Mouse (Mus musculus): ENCODE results near the gene Zbtb3.
"Not testable (repeated sequence)": the region's sequence is repeated elsewhere in the genome, so short reads cannot be mapped to it uniquely, and the experiment has no call there.

Gene Zbtb3

DNA sequence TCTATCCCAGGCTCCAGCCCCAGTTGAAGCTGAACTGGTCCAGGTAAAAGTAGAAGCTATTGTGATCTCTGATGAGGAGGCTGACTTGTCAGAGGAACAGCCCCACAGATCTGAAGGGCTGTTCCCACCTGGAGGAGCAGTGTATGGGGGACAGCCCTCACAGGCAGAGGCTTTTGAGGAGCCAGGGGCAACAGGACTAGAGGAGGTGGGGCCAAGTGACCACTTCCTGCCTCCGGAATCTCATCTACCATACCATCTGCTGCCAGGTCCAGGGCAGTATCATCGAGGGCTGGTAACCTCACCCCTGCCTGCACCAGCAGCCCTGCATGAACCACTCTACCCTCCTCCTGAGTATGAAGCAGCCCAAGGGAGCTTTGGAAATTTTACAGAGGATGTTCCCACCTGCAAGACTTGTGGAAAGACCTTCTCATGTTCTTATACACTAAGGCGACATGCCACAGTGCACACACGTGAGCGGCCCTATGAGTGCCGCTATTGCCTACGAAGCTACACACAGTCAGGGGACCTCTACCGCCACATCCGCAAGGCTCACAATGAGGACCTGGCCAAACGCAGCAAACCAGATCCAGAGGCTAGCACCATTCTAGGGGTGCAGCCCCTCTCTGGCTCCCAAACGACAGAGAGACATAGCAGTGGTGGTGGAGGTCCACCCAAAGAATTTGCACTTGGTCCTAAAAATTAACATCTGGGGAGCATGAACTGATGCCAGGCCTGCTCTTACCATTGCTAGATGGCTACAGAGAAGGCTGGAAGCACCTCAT is 1.7 kb downstream of the Zbtb3 start:
- DNase-seq (ENCODE audit: low read depth), result no peak

DNA sequence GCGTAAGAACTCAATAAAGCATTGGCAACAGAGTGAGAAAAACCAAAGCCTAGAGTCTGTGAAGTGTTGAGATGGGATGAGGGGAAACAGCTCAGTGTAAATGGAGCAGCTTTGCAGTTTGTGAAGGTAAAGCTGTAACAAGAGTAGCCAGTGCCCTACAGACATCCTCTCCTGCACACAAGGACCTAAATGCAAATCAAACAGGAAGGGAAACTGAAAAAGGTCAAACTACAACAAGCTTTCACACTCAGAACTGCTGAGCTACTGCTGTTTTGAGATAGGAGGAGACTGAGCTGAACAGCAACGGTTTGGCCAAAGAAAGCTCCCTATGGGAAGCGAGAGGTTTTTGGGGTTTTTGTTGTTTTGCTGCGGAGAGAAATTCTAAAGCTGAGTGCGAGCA is 4.5 kb downstream of the Zbtb3 start:
- DNase-seq (ENCODE audit: low read depth), result no peak

DNA sequence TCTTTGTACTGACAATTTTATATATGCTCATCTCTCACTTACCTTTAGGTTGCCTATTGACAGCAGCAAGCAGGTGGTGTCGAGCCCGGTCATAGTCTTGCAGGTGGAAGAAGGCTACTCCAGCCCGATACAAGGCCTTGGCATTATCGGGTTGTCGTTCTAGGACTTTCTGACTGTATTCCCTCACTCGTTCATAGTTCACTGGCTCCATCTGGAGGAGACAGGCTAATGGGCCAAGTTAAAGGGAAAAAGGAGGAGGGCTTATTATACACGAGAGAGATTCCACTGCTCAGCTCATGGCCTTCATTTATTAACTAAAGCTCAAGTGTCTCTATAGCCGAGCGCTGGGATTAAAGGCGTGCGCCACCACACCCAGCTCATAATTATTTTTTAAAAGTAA is 13.5 kb downstream of the Zbtb3 start:
- DNase-seq (ENCODE audit: low read depth), result no peak

DNA sequence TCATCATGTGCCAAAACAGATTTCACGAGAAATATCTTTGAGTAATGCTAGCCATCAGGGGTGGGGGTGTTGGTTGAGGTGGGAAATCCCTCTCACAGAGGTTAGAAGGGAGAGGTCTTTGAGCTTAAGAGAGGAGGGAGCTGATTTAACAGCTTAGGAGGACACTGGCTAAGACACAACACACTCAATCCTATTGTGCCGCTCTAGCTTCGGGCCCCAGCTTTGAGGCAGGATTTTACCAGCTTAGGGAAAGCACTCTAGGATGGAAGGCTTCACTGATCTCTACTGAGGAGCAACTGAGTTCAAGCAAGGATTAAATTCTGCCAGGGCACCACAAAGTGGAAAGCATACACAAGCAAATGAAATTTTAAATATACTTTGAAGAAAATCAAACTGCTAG is 14.6 kb downstream of the Zbtb3 start:
- no peak for DNase-seq (ENCODE audit: low read depth)

DNA sequence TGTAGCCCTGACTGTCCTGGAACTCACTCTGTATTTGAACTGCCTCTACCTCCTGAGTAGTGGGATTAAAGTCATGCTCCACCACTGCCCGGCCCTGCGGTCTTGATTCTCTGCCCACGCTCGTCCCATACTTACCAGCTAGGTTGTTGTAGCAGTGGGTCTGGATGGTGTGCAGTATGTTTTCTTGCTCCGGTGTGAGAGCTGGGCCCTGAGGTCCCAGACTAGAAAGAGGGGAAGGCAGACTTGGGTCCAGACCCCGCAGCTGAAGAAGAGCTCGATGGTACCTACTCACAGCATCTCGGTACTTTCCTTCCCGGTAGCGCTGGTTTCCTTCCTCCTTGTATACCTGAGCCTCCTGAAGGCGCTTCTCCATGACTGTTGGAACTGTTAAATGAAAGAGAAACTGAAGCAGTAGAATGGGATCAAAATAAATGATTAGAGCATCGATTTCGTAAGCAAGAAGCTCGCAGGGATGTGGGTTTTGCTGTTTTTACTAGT is 16.0 kb downstream of the Zbtb3 start:
- DNase-seq (ENCODE audit: low read depth), result no peak

DNA sequence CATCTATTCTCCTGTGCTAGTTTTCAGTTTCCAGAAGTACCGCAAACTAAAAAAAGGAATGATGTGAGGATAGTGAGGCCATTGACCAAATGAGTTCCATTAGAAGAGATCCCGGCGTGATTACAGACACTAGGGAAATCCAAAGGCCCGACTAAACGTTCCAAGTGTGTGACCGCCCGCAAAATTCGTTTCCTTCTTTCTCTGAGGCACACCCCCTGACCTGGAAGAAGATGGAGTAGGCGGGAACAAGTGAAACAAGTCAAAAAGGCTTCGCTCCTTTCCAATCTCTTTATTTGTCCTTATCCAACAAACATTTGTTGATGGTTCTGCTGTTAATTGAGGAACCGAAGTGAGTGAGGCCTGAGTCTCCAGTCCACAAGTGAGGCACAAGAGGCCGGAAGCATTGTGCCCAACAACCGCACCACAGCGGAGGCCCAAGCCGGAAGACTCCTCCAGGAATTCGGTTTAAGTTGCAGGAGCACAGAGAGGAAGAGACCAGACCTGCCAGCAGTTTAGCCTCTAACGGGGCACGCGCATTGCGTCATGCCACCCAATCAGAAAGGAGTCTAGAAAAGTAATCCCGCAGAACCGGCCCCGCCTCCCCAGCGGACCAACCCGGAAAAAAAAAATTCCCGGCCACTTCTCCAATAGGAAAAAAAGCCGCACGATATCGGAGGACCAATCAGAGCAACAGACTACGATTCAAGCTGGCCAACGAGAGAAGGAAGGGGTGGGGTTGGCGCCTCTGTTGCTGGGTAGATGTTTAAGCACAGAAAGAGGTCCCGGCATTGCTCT is 16.6 kb downstream of the Zbtb3 start, which contains the start of gene Ttc9c:
Gene Ttc9c, minus strand, starts transcription at position 533 of the 795 bp plus-strand sequence.
- DNase-seq (ENCODE audit: low read depth), result peak; percentile 96

DNA sequence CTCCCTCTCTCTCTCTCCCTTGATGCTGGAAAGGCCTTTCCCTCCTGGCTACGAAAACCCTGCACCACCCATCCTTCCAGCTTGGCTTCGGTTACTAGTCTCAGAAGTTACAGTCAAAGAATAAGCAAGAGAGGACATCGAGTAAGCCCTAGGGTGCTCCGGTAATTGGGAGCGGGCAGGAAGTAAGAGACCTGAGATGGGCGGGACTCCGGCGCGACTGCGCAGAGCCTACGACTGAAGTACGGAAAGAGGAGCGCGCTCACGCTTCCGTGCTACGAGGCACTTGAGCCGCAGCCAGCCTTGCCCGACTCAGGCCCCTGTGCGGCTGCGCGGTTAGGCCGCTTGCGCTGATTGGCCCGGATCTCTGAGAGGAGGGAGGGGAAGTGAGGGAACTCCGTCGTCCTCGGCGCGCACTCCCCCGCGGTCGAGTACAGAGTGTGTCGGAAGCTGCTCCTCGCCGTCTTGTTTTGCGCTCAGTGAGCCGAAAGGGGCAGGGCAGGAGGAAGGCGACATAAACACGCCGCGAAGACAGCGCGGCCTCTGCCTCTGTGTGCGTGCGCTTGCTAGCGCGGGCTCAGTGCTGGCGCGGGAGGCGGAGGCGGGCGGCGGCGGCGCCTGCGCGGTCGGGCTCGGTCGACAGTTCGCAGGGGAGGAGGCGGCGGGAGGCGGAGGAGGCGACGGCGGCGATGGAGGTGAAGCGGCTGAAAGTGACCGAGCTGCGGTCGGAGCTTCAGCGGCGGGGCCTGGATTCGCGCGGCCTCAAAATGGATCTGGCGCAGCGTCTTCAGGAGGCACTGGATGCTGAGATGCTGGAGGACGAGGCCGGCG is 17.5 kb downstream of the Zbtb3 start, which contains the start of gene Hnrnpul2:
Gene Hnrnpul2, plus strand, starts transcription at position 415 of the 828 bp plus-strand sequence.
- peak; percentile 96 for DNase-seq (ENCODE audit: low read depth)

DNA sequence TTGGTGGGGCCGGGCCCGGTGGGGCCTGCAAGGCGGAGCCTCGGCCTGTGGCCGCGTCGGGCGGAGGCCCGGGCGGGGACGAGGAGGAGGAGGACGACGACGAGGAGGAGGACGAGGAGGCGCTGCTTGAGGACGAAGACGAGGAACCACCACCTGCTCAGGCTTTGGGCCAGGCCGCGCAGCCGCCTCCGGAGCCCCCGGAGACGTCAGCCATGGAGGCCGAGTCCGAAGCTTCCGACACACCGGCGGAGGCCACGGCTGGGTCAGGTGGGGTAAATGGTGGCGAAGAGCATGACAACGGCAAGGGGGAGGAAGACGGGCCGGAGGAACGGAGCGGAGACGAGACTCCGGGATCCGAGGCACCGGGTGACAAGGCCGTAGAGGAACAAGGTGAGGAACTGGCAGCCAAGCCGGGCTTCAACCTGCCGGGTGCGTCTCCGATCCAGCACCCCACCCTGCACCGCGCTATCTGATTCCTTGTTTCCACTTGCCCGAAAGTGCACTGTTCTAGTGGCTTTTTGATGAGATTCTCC is 18.1 kb downstream of the Zbtb3 start:
- no peak for DNase-seq (ENCODE audit: low read depth)

DNA sequence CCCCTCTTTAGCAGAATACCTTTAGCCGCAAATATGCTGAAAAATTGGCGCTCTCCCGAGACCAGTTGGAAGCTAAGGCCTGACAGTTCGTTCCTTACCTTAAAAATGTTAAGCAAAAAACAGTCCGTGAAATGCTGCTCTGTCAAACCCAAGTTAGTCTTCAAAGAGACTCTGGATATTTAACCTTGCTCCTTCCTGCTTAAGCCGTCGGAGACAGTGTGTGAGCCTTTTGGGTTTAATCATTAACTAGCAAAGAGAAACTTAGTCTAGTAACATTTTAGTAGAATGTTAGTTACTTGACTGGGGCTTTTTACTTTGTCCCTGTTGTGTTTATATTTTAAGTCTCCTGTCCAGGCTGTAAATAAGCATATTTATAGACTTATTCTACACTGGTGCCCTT is 18.8 kb downstream of the Zbtb3 start:
- no peak for DNase-seq (ENCODE audit: low read depth)

DNA sequence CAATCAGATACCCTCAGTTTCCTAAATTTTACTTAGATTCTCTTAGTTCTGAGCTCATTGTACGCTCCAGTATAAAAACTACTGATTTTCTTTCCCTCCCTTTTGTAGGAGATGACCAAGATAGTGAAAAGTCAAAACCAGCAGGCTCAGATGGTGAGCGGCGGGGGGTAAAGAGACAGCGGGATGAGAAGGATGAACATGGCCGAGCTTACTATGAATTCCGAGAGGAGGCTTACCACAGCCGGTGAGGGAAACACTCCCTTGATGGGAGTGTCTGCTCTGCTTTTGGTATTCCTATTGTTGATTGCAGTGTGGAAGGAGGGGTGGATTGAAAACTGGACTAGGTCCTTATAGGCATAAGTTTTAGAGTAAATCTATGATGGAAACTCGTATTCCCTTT is 20.3 kb downstream of the Zbtb3 start:
- no peak for DNase-seq (ENCODE audit: low read depth)

DNA sequence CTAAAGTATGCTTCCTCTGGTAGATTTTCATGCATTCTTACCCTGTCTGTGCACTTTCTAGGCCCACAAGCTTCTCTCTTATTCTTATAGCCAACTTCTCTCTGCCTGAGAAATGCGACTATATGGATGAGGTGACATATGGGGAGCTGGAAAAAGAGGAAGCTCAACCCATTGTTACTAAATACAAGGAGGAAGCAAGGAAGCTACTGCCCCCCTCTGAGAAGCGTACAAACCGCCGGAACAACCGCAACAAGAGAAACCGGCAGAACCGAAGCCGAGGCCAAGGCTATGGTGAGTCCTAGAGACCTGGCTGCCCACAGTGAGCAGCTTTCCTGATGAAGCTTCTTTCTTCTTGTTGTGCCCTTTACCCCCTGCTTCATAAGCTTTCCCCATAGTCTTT is 27.3 kb downstream of the Zbtb3 start, which contains the start of gene AC129217.1:
Gene AC129217.1, plus strand, starts transcription at position 114 of the 400 bp plus-strand sequence.
- DNase-seq (ENCODE audit: low read depth), result no peak

DNA sequence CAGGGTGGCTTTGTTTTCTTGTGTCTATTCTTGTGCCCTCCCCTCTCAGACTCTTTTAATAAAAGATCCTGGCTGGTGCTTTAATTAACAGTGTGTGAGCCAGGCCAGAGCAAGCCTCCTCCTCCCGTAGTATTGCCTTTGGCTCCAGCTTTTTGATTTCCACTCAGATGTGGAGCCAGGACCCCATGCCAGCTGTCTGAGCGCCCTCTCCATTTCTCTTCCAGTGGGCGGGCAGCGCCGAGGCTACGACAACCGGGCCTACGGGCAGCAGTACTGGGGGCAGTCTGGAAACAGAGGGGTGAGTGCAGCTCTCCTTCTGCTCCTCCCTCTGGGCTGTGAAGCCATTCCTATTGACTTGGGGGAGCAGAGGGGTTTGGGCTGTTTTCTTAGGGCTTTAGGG is 28.3 kb downstream of the Zbtb3 start:
- no peak for DNase-seq (ENCODE audit: low read depth)

DNA sequence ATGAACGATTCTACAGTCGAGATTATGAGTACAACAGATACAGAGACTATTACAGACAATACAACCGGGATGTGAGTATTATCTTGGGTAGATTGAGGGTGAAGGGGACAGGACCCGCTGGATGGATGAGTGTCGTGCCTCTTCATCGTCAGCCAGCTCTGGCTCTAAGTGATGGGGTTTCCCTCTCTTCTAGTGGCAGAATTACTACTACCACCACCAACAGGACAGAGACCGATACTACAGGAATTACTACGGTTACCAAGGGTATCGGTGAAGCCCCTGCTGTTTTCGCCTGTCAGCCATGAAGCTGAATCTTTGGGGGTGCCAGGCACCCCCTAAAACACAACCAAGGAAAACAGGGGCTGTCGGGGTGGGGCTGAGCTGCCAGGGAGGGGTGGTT is 28.9 kb downstream of the Zbtb3 start:
- DNase-seq (ENCODE audit: low read depth), result no peak

DNA sequence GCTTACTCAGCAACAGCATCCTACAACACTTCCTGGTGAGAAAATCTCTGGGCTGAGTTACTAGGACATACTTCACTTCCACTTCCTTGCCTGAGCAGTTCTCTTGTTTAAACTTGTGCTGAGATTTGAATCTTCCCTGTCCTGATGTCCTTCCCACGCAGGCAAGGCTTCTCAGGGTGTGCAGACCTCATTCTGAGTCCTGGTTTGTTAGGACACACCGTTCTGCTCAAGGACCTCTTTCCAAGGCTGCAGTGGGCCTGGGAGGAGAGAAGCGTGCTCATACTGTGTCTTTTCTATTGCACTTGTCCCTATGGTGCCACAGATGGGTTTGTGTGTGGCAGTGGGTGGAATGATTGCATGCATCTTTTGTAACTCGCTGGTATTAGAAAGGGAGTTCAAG is 30.6 kb downstream of the Zbtb3 start:
- no peak for DNase-seq (ENCODE audit: low read depth)

DNA sequence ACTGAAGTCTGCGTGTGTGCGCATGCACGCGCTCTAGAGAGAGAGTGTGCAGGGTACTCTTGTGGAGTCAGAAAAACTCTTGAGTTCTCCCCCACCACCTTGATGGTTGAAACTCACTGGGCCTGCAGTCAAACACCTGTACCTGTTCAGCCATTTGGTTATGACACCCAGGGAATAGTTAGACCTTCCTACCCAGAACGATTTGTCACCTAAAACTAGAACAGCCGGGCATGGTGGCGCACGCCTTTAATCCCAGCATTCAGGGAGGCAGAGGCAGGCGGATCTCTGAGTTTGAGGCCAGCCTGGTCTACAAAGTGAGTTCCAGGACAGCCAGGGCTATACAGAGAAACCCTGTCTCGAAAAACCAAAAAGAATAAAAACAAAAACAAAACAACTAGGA is 34.0 kb downstream of the Zbtb3 start:
- not testable (repeated sequence) for DNase-seq (ENCODE audit: low read depth)

DNA sequence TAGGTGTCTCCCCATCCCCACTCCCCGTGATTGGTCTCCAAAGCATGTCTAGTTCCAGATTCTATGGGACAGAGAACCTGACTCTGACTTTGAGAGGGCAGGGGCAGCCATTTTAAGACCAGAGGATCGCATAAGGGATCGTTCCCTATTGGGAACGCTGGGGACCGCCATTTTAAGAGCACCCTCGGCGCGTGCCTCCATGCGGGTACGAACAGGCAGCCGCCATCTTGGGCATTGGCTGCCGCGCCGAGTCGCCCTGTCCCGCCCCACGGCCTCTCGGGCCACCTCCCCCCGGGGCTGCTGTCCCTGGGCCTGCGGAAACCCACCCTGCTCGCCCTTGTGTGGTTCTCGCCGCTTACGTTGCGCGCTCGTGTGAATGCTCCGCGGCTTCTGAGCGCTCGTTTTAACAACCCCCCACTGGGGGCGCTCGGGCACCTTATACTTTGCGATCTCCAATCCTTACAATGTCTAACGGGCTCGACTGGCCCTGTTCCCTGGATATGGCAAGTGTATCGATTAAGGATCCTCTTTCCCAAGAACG is 35.0 kb downstream of the Zbtb3 start, which contains the start of gene Bscl2:
Gene Bscl2, plus strand, starts transcription at position 217 of the 541 bp plus-strand sequence.
- DNase-seq (ENCODE audit: low read depth), result peak; percentile 73

DNA sequence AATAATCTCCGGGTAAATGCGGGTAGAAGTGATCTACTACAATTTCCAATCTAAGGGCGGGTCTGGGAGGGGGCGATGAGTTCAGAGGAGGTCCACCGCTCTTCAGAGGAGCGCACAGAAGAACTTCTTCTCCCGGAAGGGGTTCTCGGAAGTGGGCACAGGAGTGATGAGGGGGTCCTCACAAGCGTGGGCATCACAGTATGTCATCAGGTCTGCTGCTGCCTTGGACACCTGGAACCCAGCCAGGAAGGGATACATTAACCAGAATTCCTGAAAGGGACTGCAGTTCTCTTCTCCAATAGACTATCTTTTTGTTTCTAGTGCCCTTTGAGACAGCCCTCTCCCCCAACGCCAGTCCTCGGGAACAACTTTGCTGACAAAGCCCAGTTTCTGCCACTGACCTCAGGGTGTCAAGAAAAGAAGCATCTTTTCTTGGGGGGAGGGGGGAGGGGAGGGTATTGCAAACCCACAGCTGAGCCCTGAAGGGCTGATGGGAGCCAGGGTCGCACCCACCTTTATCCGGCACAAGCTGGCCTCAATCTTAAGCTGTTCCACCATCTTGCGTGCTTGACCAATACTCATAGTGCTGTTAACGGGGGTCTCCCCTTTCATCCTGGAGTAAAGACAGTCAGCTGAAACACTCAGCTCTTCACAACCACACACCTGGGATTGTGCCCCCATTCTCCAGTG is 35.8 kb downstream of the Zbtb3 start:
- DNase-seq (ENCODE audit: low read depth), result no peak

DNA sequence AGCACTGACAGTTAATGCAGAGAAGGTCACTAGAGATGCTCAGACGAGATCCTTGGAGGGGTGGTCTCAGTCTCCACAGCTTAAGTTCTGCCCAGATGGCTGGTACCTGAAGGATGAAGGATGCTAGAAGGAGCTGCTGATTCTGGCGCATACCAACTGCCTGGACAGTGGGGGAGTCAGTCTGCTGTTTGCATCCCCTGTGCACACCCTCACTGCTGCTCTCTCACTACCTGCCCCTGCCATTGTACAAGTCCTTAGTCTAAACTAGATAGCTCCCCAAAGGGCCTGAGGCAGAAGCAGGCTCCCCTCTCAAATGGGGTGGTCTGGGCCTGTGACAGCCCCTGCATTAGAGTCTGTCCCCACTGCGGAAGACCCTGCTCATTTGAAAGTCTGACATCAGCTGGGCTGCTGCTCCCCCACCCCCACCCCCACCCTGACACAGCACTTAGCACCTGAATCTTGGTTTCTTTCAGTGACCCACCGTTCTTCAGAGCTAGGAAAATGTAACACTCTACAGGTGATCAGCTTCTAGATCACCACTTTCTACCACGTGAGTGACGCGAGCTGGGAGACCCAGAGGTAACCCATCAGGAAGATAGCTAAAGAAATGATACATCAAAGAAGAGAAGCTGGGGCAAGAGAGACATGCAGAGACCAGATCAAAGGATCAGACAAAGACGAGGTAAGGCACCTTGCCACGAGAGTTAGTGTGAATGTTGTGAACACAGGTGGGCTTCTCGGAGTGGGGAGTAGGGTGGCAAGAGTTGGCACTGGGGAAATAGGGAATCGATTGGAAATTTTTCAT is 37.0 kb downstream of the Zbtb3 start, which contains the start of gene Gng3:
Gene Gng3, minus strand, starts transcription at position 92 of the 805 bp plus-strand sequence.
- DNase-seq (ENCODE audit: low read depth), result no peak

DNA sequence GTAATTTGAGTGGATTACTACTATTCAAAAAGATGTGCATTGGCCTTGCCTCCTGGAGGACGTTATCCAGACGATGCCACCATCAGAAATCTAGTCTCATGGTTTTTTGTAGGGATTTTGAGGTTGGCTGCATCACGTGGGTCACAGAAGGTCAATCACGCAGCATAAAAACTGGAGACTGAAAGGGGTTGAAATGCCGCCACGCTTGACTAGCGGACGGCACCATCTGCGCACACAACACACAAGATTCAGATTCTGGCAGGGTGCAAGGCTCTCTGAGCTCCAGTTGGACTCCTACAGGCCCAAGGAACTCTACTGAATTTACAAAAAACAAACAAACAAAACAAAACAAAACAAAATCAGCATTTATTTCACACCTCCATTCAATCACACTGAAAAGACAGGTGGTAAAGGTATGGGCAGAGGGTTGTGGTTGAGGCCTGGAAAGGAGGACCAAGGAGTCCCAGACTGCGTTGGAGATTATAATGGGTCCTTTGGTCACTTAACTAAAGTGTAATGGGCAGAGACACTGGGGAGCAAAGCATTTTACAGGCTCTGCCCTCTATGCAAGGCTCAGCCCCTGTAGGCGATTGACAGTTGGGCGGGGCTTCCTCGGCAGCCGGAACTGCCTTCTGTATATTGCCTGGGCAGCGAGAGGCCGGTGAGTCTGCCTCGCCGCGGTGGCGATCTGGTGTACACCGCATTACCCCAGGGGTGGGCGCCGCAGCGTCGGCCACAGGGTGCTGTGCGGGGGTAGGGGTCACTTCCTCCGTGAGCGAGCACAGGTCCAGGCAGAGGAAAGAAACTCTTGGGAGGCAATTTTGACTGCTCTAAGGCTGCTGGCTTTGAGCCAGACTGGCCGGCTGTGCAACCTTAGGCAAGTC is 37.8 kb downstream of the Zbtb3 start:
- DNase-seq (ENCODE audit: low read depth), result no peak
